ENCODE assay signal across 9 mouse cellular contexts in the genomic region with DNA sequence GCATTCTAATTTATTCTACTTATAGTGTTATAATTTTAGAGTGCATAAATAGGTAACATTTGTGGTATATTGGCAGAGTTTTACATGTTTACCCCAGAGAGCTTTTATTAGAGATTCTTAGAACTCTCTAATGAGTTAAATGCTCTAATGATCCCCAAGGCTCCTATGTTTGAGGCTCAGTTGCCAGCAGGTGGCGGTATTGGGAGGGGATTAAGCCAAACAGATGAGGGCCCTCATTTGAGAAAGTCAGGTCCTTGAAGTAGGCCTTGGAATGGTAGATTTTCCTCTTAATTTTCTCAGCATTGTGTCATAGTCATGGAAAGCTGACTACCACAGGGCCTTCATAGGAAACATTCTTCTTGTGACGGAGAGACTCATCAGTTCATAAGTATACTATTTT.
DNase-seq lines count a peak whose midpoint lies in the region; ATAC-seq and TF ChIP-seq lines count a peak whose summit lies in the region.
"Had no signal": no experiment of that assay in that cellular context is flagged by ENCODE, and none has a peak within 500 bp of the region (broad histone marks: within the 10 kb centered on the region; RNA-seq: fewer than 3 reads in every experiment).

No protein-coding gene starts in this region.

- no peak overlapping the region for H3K27ac ChIP-seq in liver, embryonic 14.5 days
- no peak overlapping the region for H3K27ac ChIP-seq in liver, embryonic 12.5 days
- H3K27ac ChIP-seq: liver, embryonic 15.5 days had no signal

- H3K4me1 ChIP-seq in liver, embryonic 14.5 days (replicated peaks; ENCODE audit: control insufficient read depth in 2 of 2, insufficient read depth in 2 of 2, low read length in 1 of 2): no peaks in the 10 kb centered on the region
- no peaks in the 10 kb centered on the region for H3K4me1 ChIP-seq in liver, embryonic 12.5 days
- H3K4me1 ChIP-seq: liver, embryonic 15.5 days had no signal

- no peak overlapping the region for H3K9ac ChIP-seq in liver, embryonic 14.5 days (replicated peaks)
- H3K9ac ChIP-seq in liver, embryonic 12.5 days: no peak overlapping the region
- H3K9ac ChIP-seq: liver, embryonic 15.5 days had no signal

- H3K4me3 ChIP-seq in liver, embryonic 14.5 days (ENCODE audit: insufficient read depth in 1 of 2, low read depth in 2 of 2, low read length in 2 of 2): no peak overlapping the region
- H3K4me3 ChIP-seq in liver, embryonic 12.5 days: no peak overlapping the region
- H3K4me3 ChIP-seq: liver, embryonic 15.5 days had no signal

- no peak for TF ChIP-seq EP300 in liver, embryonic 14.5 days (IDR thresholded peaks at IDR 0.05; ENCODE audit: low read depth)

- no peak for ATAC-seq in liver, embryonic 14.5 days (ENCODE audit: insufficient read depth)
- no peak for ATAC-seq in liver, embryonic 12.5 days

- DNase-seq in liver, embryonic 14.5 days (ENCODE audit: low read depth in 3 of 3, low spot score in 3 of 3): no peak
- peak; percentile 23 to 75 for DNase-seq in adrenal gland, adult (ENCODE audit: inconsistent age in 2 of 2, low spot score in 1 of 2)
- DNase-seq in embryo, embryonic 10 days (ENCODE audit: low spot score): peak; percentile 78
- peak; percentile 9 to 62 for DNase-seq in kidney, adult 8-10 months
- peak; percentile 87 for DNase-seq in left cerebral cortex, postnatal 4 days
- DNase-seq in right cerebral cortex, postnatal 36 days (ENCODE audit: low spot score in 2 of 2): peak; percentile 48 to 50
- DNase-seq in thymus, postnatal 36 days: no peak

- H3K27me3 ChIP-seq in liver, embryonic 14.5 days (ENCODE audit: control insufficient read depth, insufficient read depth, low read length): no peaks in the 10 kb centered on the region
- no peaks in the 10 kb centered on the region for H3K27me3 ChIP-seq in liver, embryonic 12.5 days (replicated peaks)
- H3K27me3 ChIP-seq: liver, embryonic 15.5 days had no signal

- TF ChIP-seq CTCF in liver, embryonic 14.5 days (IDR thresholded peaks at IDR 0.05; ENCODE audit: low read depth): peak; percentile 20; the same call in 1 of the 2 replicates

- intact Hi-C loops in left cerebral cortex, postnatal 4 days (cut with DNase I): no loop called here

- 26% methylated on average over 2 of the region's 2 CpGs for WGBS in liver, embryonic 14.5 days (ENCODE audit: insufficient replicate concordance)
- WGBS in liver, embryonic 12.5 days (ENCODE audit: insufficient replicate concordance): 33% methylated on average over 2 of the region's 2 CpGs

- no peak overlapping the region for H3K4me2 ChIP-seq in liver, embryonic 14.5 days (ENCODE audit: low read depth)
- H3K4me2 ChIP-seq in liver, embryonic 12.5 days: no peak overlapping the region
- H3K4me2 ChIP-seq: liver, embryonic 15.5 days had no signal

- no peaks in the 10 kb centered on the region for H3K36me3 ChIP-seq in liver, embryonic 14.5 days (replicated peaks; ENCODE audit: control insufficient read depth, insufficient read depth, low read depth)
- H3K36me3 ChIP-seq in liver, embryonic 12.5 days: no peaks in the 10 kb centered on the region
- H3K36me3 ChIP-seq: liver, embryonic 15.5 days had no signal

- H3K9me3 ChIP-seq in liver, embryonic 14.5 days (ENCODE audit: control insufficient read depth, low read length): no peaks in the 10 kb centered on the region
- no peaks in the 10 kb centered on the region for H3K9me3 ChIP-seq in liver, embryonic 12.5 days (replicated peaks)
- H3K9me3 ChIP-seq: liver, embryonic 15.5 days had no signal

Comparison
In these comparisons a context has a peak if more than half of its experiments do, and no peak if none do; other contexts are left out.
1. DNase-seq: peak in adrenal gland, adult (2 of 2), embryo, embryonic 10 days (single experiment), kidney, adult 8-10 months (2 of 2), left cerebral cortex, postnatal 4 days (single experiment) and right cerebral cortex, postnatal 36 days (2 of 2); none in liver, embryonic 14.5 days (0 of 3) and thymus, postnatal 36 days (0 of 2).